Mouse (Mus musculus): ENCODE measurements at regions not wholly inside any gene's neighbourhood (a gene's known extent, or its start where the extent isn't known, plus 50 kb on each side); places are given as distances from the start of the nearest gene placed in this dataset.

- intact Hi-C loops (cut with DNase I): no loop called here
- no peak for DNase-seq (ENCODE audit: extremely low spot score in 1 of 2, low spot score in 2 of 2)
Observed at GRCm38 (mm10) chr9:63049290-63049689, 61.6 kb upstream of the Pias1 start.

- DNase-seq (ENCODE audit: extremely low spot score in 1 of 2, low spot score in 2 of 2): no peak
- intact Hi-C loops (cut with DNase I): no loop called here
Observed at GRCm38 (mm10) chr9:63046981-63047380, 59.3 kb upstream of the Pias1 start.

- intact Hi-C loops (cut with DNase I): no loop called here
- DNase-seq (ENCODE audit: extremely low spot score in 1 of 2, low spot score in 2 of 2): no peak
Observed at GRCm38 (mm10) chr9:63045531-63045930, 57.8 kb upstream of the Pias1 start.

GRCm38 (mm10) chr9:63043304-63043703 is 55.6 kb upstream of the Pias1 start:
- intact Hi-C loops (cut with DNase I): no loop called here

GRCm38 (mm10) chr9:63038031-63038430 is 50.3 kb upstream of the Pias1 start:
- DNase-seq (ENCODE audit: extremely low spot score in 1 of 2, low spot score in 2 of 2): no peak
- intact Hi-C loops (cut with DNase I): no loop called here

More at GRCm38 (mm10) chr9:63043304-63043703, 55.6 kb upstream of the Pias1 start:
- DNase-seq (ENCODE audit: extremely low spot score in 1 of 2, low spot score in 2 of 2): no peak

Data from left cerebral cortex, postnatal 10 days (tissue).